Mouse (Mus musculus) left cerebral cortex, adult 8-10 months (tissue): ENCODE data around the gene Cdk8. TPM values are rescaled to one million over a fixed set of nuclear protein-coding genes. Genes with fewer than 3 reads are reported as not detected.

Source experiments
- DNase-seq, 2 experiments: peaks; one replicate each; pipeline ENCODE4 v3.0.0; 2022; ENCODE audit warnings: low spot score in 2 of 2
- total RNA-seq, 4 experiments: library from RNA; stranded (reverse); gene quantifications; 2 replicates each; pipeline ENCODE4 v1.2.4; 2022

Cdk8 gene
- total RNA-seq, 4 experiments from 2014 or later: 37.6 to 39.9 (median 39.3) TPM

DNA sequence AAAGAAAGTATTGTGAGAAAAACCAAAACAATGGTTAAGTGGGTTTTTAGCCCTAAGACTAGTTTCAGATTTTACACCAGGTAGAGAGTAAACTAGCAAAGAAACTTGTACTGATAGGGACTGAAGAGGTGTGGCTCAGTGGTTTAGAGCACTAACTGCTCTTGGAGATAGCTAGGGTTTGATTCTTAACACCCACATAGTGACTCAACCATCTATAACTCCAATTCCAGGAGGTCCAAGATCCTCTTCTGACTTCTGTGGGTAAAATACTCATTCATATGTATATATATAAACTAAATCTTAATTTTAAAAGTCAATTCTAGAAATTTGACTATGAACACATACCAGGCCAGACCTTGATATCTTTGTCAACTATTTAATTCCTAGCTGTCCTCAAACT lies 49.0 kb downstream of the Cdk8 start:
- DNase-seq: no peak

DNA sequence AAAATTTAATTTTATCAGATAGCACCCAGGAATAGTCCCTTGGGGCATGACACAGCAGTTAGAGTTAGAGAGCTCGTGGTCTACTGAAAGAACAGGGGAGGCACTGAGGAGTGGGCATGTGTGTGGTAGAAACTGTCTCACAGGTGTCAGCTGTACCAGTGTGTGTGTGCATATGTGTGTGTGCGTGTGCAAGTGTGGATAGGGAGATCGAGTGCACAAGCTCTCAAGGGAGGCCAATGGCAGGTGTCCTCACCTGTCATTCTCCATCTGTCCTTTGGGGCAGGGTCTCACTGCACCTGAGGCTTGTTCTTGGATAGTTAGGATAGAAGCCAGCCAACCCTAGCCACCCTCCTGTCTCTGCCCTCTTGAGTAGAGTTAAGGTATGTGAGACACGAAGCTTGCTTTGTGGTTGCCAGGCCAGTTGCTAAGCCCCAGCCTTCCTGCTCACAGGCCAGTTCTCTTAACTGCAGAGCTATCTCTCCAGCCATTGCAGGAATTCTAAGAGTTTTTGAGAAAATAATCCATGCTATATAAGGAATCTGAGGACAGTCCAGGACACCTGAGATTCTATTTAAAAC lies 50.3 kb downstream of the Cdk8 start:
- DNase-seq: no peak

DNA sequence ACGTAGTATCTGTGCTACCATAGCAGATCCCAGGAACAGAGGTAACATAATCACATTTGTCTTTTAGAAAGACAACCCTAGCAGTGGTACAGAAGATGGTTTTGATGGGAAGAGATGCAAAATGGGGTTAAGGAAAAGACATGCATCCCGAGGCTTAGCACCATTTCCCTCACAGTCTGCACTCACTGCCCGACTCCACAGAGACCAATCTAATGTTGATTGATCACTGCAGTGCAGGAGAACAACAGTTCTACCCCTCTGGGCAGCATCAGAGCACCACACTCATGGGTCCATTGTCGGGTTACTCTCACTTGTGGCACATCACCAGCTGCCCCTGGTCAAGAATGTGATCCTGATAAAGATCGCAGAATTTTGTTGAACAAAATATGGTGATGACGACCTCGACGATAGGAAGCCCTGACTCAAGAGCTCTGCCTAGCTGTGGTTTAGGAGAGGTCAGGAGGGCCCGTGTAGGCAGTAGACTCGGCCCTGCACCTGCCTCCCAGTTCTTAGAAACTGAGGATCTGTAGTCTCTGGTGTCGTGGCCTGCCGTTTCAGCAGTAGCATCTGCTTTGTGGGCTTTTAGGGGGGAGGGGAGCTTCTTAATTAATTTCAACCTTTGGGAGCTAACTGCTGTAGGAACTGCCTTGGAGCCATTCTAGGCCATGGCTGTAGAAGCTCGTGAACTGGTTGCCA lies 51.0 kb downstream of the Cdk8 start:
- no peak for DNase-seq

DNA sequence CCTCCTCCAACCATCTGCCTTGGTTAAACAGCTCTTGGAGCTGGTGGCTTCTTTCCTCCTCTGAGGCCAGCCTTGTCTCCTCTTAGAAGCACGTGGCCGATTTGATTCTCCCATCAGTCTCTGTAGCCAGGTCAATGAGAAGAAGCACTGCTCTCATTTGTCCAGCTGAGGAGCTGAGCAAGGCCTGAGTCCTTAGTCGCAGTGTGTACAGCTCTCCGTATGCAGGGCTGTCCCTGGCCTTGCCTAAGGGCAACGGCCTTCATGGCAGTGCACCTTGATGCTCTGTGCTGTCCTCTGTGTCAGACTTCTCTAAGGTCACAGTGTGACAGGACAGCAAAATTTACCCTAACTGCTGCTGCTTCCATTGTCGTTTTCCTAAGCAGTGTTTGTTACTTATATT lies 52.9 kb downstream of the Cdk8 start:
- DNase-seq: no peak

DNA sequence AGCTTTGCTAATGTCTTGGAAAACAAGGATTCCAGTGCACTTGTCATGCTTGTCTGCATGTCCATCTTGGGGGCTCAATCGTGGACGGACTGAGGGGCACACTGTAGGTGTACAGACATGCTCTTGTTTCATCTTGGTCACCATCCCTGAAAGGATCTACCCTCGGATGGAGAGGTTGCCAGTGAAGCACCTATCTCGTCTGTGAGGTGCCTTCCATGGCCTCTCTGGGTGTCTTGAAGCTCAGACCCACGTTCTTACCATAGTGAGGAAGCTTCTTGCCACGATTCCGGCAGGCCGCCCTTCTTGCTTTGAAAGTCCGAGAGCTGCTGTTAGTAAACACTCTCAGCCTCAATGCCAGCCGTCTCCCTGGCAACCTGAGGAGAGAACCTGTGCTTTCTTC lies 56.4 kb downstream of the Cdk8 start:
- DNase-seq: no peak

DNA sequence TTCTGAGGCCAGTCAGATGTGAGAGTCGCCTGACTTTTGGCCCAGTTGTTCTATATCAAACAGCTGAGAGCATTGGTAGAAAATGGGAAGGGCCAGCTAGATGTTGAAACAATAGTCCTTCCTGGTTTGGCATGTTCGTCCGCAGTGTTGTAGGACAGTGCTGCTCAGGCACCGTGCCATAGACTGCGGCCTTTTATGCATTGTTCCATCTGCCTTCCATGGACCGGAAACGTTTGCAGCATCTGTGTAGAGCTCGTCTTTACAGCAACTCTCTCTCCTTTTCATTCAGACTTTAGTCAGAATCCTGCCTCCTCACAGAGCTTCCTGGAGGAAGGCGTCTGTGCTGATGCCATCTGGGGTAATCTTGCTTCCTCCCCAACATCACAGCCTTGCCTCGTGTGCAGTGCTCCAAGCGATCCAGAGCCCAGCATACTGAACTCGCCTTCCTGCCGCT lies 57.0 kb downstream of the Cdk8 start:
- peak in 1 of 2 experiments; percentile 43 for DNase-seq

DNA sequence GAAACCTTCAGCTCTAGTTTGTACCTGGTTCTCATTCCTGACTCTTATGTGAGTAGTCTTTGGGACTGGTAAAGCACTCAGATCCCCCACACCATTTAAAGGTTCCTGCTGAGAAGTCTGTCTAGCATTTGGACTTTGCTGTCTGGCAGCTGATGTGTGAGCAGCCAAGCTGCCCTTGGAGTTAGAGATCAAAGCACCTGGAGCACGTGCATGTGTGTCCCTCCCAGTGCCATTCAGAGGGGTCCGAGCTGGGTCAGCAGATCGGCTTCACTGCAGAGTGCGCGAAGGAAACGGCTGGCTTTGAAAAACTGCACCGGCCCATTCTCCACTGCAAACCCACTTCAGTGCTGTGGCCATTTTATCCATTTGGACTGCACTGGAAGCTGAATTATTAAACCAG lies 58.9 kb downstream of the Cdk8 start:
- DNase-seq: no peak

DNA sequence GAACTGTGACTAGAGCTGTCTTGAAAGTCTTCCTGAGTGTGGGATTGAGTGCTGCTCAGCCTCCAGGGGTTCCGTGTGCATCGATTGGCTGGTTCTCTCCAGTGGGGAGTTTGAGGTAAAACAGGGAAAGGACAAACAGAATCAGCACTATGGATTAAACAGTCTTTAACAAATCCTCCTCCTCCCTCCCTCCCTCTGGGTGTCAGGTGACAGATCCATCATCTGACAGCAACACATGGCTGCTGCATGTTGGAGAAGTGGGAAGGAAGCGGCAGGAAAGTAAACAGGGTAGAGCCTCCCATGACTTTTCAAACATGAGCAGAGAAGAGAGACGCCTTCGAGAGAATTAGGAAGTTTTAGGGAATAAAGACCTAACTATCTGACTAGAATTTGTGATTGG lies 59.4 kb downstream of the Cdk8 start:
- no peak for DNase-seq

DNA sequence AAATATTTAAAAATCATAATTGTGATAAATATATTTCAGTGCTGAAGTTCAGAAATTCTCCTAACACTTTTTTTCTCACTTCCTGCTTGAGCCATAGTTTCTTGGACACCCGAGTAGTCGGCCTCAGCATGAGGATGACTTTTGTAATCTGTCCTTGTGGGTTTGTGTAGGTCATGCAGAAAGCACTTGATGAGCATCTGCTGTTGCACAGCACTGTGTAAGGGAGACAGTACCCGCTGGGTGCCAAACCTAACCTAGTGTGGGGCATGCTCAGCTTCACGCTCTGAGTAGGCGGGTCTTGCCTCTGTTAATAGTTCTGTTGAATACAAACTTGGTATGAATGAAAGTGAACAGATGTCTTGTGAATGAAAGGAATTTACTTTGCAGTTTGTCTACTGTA lies 60.5 kb downstream of the Cdk8 start:
- no peak for DNase-seq

DNA sequence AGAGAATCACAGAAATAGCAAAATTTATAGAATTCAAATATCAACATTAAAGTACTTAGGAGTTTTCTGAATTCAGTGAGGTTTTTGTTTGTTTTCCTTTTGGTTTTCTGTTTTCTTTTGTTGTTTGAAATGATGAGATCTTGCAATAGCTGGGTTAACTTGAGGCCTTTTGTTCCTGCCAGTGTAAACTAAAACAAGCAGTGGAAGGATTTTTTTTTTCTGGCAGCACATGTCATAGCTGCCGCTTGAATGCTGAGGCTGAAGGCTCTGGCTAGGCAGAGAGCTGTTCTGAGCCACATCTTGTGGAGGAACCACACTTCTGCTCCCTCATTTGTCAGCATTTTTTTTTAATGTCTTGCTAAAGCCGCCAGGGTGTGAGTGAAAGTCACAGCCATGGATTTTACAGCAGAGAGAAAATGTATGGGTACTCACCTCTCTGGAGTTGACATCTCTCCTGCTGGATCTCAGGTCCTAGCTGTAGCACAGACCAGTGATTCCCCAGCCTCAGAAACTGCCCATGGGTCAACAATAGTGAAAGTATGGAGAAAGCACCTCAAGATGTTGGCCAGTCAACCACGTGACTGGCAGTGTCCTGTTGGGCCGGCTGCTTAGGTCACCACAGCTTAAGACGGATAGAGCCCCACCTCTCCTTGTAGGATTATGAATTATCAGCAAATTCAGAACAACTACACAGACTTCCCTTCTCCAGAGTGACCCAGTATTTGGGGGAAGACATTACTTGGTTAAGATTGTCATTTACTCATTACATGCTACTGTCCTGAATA lies 62.1 kb downstream of the Cdk8 start:
- DNase-seq: no peak

DNA sequence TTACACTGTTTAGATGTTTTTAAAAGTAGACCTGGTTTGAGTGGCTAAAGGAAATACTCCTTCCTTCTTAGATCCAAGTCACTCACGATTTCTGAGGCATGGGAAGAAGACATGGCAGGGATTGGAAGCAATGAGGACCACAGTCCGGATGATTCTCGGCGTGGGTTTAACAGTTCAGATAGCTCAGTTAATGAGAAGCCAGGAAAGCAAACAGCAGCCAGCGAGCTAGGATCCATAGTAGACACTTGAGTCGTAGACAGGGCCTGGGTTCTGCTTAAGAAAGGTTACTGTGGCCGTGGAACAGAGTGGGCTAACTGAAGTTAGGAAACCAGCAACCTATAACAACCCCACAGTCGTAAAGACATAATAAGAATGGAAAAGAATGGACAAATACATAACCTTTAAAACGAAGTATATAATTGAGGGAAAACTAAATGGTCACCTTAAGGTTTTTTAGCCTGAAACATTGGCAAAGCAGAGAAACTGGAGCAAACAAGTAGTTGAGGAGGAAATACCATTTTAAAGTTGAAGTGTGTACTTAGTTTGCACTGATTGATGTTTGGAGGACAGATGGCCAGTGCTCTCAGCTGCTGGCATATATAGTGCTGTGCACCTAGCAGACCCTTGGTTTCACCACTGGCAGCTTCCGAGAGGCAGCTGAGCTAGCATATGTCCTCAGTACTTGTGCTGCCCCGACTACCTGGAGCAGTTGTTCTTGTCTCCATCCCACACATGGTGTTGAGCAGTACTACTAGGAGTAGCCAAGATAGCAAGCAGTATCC lies 63.1 kb downstream of the Cdk8 start:
- DNase-seq: no peak

DNA sequence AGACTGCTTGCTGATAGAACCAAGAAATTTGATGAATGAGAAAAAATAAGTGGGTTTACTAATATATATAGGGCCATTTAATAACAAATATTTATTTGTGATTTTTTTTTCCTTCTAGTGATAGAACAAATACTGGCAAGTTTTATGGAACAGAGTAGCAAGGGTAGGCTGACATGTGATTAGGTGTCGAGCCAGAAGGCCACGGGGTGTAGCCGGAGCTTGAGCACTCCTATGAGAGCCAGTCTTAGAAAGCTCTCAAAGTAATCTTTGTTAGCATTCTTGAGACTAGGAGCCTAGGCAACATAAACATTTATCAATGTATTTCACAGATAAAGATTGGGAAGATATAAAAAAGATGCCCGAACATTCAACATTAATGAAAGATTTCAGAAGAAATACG lies 63.8 kb downstream of the Cdk8 start:
- DNase-seq: no peak

DNA sequence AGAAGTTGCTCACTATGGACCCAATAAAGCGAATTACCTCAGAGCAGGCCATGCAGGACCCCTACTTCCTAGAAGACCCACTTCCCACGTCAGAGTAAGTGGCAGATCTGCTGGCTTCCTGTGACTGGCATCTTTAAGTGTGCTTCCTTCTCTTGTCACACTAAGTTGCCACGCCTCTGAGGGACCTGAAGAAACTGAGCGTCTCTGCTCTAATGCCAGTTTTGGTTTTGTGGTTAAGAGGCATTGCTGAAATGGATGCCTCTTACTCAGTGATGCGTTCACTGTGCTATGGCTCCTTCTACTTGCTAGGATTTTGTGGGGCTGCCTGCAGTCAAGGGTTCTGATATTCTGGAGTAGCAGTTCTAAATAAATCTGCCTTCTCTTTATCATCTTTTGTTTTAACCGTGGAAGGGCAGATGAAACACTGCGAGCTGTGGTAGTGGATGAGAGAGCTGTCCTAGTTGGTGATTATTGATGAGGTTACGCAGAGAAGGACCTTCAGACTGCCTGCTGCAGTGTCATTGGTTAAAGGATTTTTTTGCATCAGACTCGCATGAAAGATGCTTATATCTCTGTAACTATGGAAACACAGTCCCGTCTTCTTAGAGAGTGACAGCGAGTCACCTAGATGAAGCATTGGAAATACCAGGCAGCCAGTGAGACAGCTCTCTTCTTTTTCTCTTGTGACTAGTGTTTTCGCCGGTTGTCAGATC lies 67.9 kb downstream of the Cdk8 start:
- DNase-seq: no peak

DNA sequence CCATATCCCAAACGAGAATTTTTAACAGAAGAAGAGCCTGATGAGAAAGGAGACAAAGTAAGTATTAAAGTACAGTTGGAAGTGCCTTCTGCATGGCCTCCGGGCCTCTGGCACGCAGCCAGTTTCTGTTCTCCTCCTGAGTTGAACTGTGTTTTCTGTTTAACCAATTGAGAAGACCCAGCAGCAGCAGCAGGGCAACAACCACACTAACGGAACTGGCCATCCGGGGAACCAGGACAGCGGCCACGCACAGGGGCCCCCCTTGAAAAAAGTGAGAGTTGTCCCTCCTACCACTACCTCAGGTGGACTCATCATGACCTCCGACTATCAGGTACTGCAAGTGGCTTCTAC lies 68.5 kb downstream of the Cdk8 start:
- no peak for DNase-seq

DNA sequence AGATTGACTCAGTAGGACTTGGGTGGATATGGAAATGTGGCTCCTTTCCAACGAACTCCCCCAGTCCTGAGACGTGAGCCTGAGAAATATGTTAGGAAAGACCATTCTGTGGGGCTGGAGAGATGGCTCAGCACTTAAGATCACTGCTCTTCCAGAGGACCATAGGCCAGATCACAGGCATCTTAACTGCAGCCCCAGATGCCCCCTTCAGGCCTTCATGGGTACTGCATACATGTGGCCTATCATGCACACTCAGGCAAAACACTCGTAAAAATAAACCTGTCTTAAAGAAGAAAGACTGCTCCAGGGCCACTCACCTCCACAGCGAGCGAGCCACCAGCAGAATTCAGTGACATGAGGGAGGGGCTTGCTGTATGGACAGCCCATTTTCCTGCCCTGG lies 72.4 kb downstream of the Cdk8 start:
- DNase-seq: peak in 1 of 2 experiments; percentile 36

DNA sequence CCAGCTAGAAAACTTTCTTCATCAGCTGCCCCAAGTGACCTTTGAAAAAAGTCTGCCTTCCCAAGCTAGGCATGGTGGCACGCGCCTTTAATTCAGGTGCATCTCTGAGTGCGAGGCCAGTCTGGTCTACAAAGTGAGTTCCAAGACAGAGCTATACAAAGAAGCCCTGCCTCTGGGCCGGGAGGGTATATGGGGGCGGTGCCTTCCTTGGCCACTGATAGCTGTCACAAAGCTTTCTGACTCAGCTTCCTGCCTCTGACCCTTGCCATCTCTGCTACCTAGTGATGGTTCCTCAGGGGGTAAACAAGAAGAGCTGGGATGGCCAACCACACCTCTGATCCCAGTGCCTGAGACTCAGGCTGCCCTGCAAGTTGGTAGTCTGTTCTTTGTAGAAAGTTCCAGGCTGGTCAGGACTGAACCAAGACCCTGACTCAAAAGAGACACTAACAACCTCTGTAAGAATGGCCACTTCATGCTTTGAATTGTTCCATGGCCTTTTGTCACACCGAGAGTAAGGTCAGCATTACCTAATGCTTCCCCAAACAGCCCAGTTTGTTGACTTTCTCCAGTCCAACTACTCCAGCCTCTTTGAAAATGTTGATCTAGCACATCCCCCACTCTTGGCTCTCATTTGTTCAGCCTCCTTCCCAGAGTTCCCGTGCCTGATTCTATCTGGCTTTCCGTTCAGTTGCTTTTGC lies 76.2 kb downstream of the Cdk8 start:
- no peak for DNase-seq

DNA sequence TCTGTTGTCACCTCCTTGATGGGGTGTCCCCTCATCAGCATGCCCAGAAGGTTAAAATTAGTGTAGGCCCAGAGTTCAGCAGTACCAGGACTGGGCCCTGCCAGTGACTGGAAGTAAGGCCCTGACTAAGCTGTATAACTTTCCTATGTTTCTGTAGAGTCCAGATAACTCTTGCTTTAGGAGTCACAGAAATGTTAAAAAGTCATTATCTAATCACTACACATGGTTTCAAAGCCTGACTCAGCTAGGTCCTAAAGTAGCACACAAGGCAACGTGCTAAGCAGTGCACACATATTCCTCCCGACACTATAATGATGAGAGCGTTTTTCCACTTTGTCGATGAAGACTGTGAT lies 76.7 kb downstream of the Cdk8 start:
- no peak for DNase-seq

DNA sequence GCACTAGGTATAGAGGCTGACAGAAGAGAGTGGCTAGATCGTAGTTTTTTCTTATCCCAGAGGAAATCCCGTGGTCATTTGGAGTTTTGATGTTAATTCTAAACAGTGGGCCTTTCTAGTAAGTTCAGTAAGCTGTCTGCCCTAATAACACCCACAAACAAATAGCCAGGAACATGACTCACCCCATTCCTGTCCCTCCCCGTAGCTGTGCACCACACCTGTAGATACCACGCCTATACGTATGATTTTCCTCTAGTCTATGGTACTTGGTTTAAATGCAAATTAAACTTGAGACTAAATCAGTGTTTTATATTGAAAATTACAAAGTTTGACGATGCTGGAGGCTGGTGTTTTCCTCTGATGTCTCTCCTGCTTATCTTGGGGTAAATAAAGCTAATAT lies 83.5 kb downstream of the Cdk8 start:
- DNase-seq: no peak

DNA sequence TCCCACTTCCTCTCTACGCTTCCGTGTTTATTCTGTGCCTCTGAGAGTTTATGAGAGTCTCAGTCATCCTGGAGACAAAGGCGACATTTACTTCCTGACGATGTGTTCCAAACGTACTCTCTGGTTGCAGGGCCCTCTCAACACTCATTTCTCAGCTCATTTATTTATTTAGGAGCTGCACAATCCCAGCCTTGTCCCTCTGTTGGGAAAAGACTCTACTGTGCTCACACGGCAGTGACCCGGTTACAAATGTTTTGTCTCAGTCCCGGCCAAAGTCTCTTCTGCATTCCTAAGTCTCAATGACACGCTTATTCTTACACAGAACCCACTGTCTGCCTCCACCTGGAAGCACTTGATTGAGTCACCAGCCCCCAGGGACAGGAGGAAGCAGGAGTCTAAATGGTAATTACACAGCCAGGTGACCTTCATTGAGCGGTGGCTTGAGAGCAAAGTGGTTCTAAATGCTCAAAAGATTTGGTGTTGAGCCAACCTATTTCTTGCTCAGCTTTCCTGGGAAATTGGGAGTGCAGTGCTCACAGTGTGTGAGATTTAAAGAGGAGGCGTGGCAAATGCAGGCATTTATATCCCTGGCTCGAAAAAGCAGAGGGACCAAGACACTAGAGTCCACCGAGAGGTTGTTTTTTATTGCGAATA lies 84.4 kb downstream of the Cdk8 start:
- DNase-seq: no peak

DNA sequence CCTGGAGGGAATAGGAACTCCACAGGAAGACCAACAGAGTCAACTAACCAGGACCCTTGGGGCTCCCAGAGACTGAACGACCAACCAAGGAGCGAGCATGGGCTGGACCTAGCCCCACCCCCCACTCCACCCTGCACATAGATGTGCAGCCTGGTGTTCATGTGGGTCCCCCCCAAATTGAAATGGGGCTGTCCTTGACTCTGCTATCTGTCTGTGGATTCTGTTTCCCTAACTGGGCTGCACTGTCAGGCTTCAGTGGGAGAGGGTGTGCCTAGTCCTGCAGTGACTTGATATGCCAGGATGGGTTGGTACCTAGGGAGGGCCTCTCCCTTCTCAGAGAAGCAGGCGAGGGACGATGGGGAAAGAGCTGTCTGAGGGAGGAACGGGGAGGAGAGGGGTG lies 85.3 kb downstream of the Cdk8 start:
- DNase-seq: no peak
